ENCODE assay signal across 8 mouse cellular contexts in genomic region chr17:15374321-15375141, GRCm38 (mm10). TPM values are rescaled to one million over a fixed set of nuclear protein-coding genes. Genes with fewer than 3 reads are reported as not detected.
DNase-seq lines count a peak whose midpoint lies in the region; ATAC-seq and TF ChIP-seq lines count a peak whose summit lies in the region.

No protein-coding gene starts in this region.

- H3K27me3 ChIP-seq in kidney, postnatal 0 days (ENCODE audit: insufficient read depth, low read length), result 0 out of 2 replicates have a peak, but pooled peaks cover 4% of the 10 kb centered on the region
- peaks cover 4% of the 10 kb centered on the region; the same call in 1 of the 2 replicates for H3K27me3 ChIP-seq in neural tube, embryonic 12.5 days (replicated peaks)

- no peak for ATAC-seq in kidney, postnatal 0 days (replicated peaks; ENCODE audit: low FRiP score, low read depth)
- no peak for ATAC-seq in neural tube, embryonic 12.5 days (ENCODE audit: low FRiP score, low read depth)

- peak overlapping the region; percentile 71 for H3K4me2 ChIP-seq in kidney, postnatal 0 days (ENCODE audit: low read length)
- H3K4me2 ChIP-seq in neural tube, embryonic 12.5 days (replicated peaks), result peak overlapping the region; percentile 88

- H3K9ac ChIP-seq in kidney, postnatal 0 days (ENCODE audit: low read depth, low read length), result peak overlapping the region; percentile 69
- H3K9ac ChIP-seq in neural tube, embryonic 12.5 days, result peak overlapping the region; percentile 93

- 3% methylated on average over 48 of the region's 50 CpGs for WGBS in kidney, postnatal 0 days
- 1% methylated on average over 50 of the region's 50 CpGs for WGBS in neural tube, embryonic 12.5 days

- peaks cover 6% of the 10 kb centered on the region; the same call in 1 of the 2 replicates for H3K36me3 ChIP-seq in kidney, postnatal 0 days (ENCODE audit: insufficient read depth, low read length)
- peaks cover 20% of the 10 kb centered on the region for H3K36me3 ChIP-seq in neural tube, embryonic 12.5 days

- peak overlapping the region; percentile 76 for H3K4me3 ChIP-seq in kidney, postnatal 0 days (replicated peaks; ENCODE audit: low read depth, low read length)
- H3K4me3 ChIP-seq in neural tube, embryonic 12.5 days, result peak overlapping the region; percentile 87

- no peaks in the 10 kb centered on the region for H3K9me3 ChIP-seq in kidney, postnatal 0 days (replicated peaks; ENCODE audit: low read length)
- no peaks in the 10 kb centered on the region for H3K9me3 ChIP-seq in neural tube, embryonic 12.5 days

- peak; percentile 12 for DNase-seq in adrenal gland, postnatal 25 days
- DNase-seq in adrenal gland, postnatal 14 days, result no peak
- DNase-seq in thymus, postnatal 4 days, result peak; percentile 27
- no peak for DNase-seq in thymus, adult 18-20 months
- peak; percentile 1 for DNase-seq in kidney, postnatal 0 days (ENCODE audit: low spot score)
- no peak for DNase-seq in frontal cortex, adult 2 months (ENCODE audit: extremely low spot score in 1 of 2, low spot score in 1 of 2)
- no peak for DNase-seq in right cerebral cortex, adult 18-20 months

- H3K4me1 ChIP-seq in kidney, postnatal 0 days (replicated peaks; ENCODE audit: insufficient read depth, low read length), result peaks cover 8% of the 10 kb centered on the region
- peaks cover 73% of the 10 kb centered on the region for H3K4me1 ChIP-seq in neural tube, embryonic 12.5 days

- no peak for TF ChIP-seq CTCF in kidney, postnatal 0 days (IDR thresholded peaks at IDR 0.05; ENCODE audit: low read depth)

- 0 out of 2 replicates have a peak overlapping the region, but pooled peaks have one; percentile 13 for H3K27ac ChIP-seq in kidney, postnatal 0 days
- H3K27ac ChIP-seq in neural tube, embryonic 12.5 days, result peak overlapping the region; percentile 98

RNA-seq across cellular contexts. Expression of gene Dll1, which starts 2.1 kb away (rescaled TPM):
- total RNA-seq in adrenal gland, postnatal 25 days (2021), result 5.9 and 6.7 TPM in 2 replicates
- total RNA-seq in adrenal gland, postnatal 14 days (2021), result 6.7 and 10.5 TPM in 2 replicates
- 21.4 and 22.3 TPM in 2 replicates for polyA plus RNA-seq in kidney, postnatal 0 days (2015; fragmentation: Nextera tagmentation; extraction: Ambion mirVana)
- 77.5 and 80.4 TPM in 2 replicates for polyA plus RNA-seq in neural tube, embryonic 12.5 days (2016; fragmentation: Nextera tagmentation; extraction: Ambion mirVana)
- polyA plus RNA-seq in frontal cortex, adult 2 months (2012; rRNA removed), result 13.9 and 14.7 TPM in 2 replicates

RNA-seq across cellular contexts. Expression of gene Fam120b, which starts 21.5 kb away (rescaled TPM):
- 20.6 and 27.4 TPM in 2 replicates for total RNA-seq in adrenal gland, postnatal 25 days (2021)
- 17.3 and 18.4 TPM in 2 replicates for total RNA-seq in adrenal gland, postnatal 14 days (2021)
- polyA plus RNA-seq in kidney, postnatal 0 days (2015; fragmentation: Nextera tagmentation; extraction: Ambion mirVana), result 18.4 and 19.9 TPM in 2 replicates
- polyA plus RNA-seq in neural tube, embryonic 12.5 days (2016; fragmentation: Nextera tagmentation; extraction: Ambion mirVana), result 40.8 and 44.5 TPM in 2 replicates
- polyA plus RNA-seq in frontal cortex, adult 2 months (2012; rRNA removed), result 31.3 and 31.4 TPM in 2 replicates

Comparison
In these comparisons a context has a peak if more than half of its experiments do, and no peak if none do; other contexts are left out.
1. DNase-seq: peak in adrenal gland, postnatal 25 days (single experiment), thymus, postnatal 4 days (single experiment) and kidney, postnatal 0 days (single experiment); none in adrenal gland, postnatal 14 days (single experiment), thymus, adult 18-20 months (0 of 2), frontal cortex, adult 2 months (0 of 2) and right cerebral cortex, adult 18-20 months (single experiment).